Mouse (Mus musculus): Measurements from ENCODE around the gene Mpped1. TPM values are rescaled to one million over a fixed set of nuclear protein-coding genes. Genes with fewer than 3 reads are reported as not detected.

Gene Mpped1
- polyA plus RNA-seq, 1 experiment from 2014 or later = 23.5 TPM

- H3K4me1 ChIP-seq (replicated peaks; ENCODE audit: control insufficient read depth, insufficient read depth, low read length) = peaks cover 37% of the 10 kb centered on the region
- H3K9ac ChIP-seq = no peak overlapping the region
- DNase-seq (ENCODE audit: low spot score) (peak; percentile 69), ATAC-seq (ENCODE audit: low FRiP score) (no peak)
- peak overlapping the region; percentile 83 for H3K27ac ChIP-seq
- no peaks in the 10 kb centered on the region for H3K36me3 ChIP-seq (replicated peaks; ENCODE audit: control insufficient read depth, insufficient read depth)
- no peak overlapping the region for H3K4me3 ChIP-seq (replicated peaks; ENCODE audit: low read length)
- no peak overlapping the region for H3K4me2 ChIP-seq (replicated peaks)
- H3K27me3 ChIP-seq (ENCODE audit: control insufficient read depth, insufficient read depth, low read length) = no peaks in the 10 kb centered on the region
- no peaks in the 10 kb centered on the region for H3K9me3 ChIP-seq (ENCODE audit: control insufficient read depth, low read length)
- 34% methylated on average over 9 of the region's 9 CpGs for WGBS
Observed at GRCm38 (mm10) chr15:83848193-83848592, 68.9 kb downstream of the Mpped1 start.

GRCm38 (mm10) chr15:83853400-83853811 lies 74.1 kb downstream of the Mpped1 start:
- no peaks in the 10 kb centered on the region for H3K27me3 ChIP-seq (ENCODE audit: control insufficient read depth, insufficient read depth, low read length)
- DNase-seq (ENCODE audit: low spot score) (no peak), ATAC-seq (ENCODE audit: low FRiP score) (no peak)
- no peak overlapping the region for H3K27ac ChIP-seq
- no peak overlapping the region for H3K9ac ChIP-seq
- no peaks in the 10 kb centered on the region for H3K9me3 ChIP-seq (ENCODE audit: control insufficient read depth, low read length)
- no peak overlapping the region for H3K4me3 ChIP-seq (replicated peaks; ENCODE audit: low read length)
- peaks cover 8% of the 10 kb centered on the region for H3K4me1 ChIP-seq (replicated peaks; ENCODE audit: control insufficient read depth, insufficient read depth, low read length)
- WGBS = 70% methylated on average over 5 of the region's 5 CpGs
- H3K4me2 ChIP-seq (replicated peaks) = no peak overlapping the region
- H3K36me3 ChIP-seq (replicated peaks; ENCODE audit: control insufficient read depth, insufficient read depth) = no peaks in the 10 kb centered on the region

- Histone ChIP-seq H3K4me2 (replicated peaks) (no peak overlapping the region), H3K27ac (no peak overlapping the region), H3K9me3 (ENCODE audit: control insufficient read depth, low read length) (no peaks in the 10 kb centered on the region), H3K9ac (no peak overlapping the region), H3K4me1 (replicated peaks; ENCODE audit: control insufficient read depth, insufficient read depth, low read length) (no peaks in the 10 kb centered on the region), H3K36me3 (replicated peaks; ENCODE audit: control insufficient read depth, insufficient read depth) (no peaks in the 10 kb centered on the region), H3K27me3 (ENCODE audit: control insufficient read depth, insufficient read depth, low read length) (no peaks in the 10 kb centered on the region), H3K4me3 (replicated peaks; ENCODE audit: low read length) (no peak overlapping the region)
- ATAC-seq (ENCODE audit: low FRiP score) = no peak
- DNase-seq (ENCODE audit: low spot score) = peak; percentile 78
- 20% methylated on average over 8 of the region's 8 CpGs for WGBS
Observed at GRCm38 (mm10) chr15:83857129-83857528, 77.9 kb downstream of the Mpped1 start.

GRCm38 (mm10) chr15:83865626-83866025 lies 86.4 kb downstream of the Mpped1 start:
- DNase-seq (ENCODE audit: low spot score) (no peak), ATAC-seq (ENCODE audit: low FRiP score) (no peak)
- Histone ChIP-seq H3K27ac (no peak overlapping the region), H3K36me3 (replicated peaks; ENCODE audit: control insufficient read depth, insufficient read depth) (no peaks in the 10 kb centered on the region), H3K4me3 (replicated peaks; ENCODE audit: low read length) (no peak overlapping the region), H3K4me2 (replicated peaks) (no peak overlapping the region), H3K4me1 (replicated peaks; ENCODE audit: control insufficient read depth, insufficient read depth, low read length) (no peaks in the 10 kb centered on the region), H3K27me3 (ENCODE audit: control insufficient read depth, insufficient read depth, low read length) (no peaks in the 10 kb centered on the region), H3K9me3 (ENCODE audit: control insufficient read depth, low read length) (no peaks in the 10 kb centered on the region), H3K9ac (no peak overlapping the region)
- 90% methylated on average over 5 of the region's 5 CpGs for WGBS

GRCm38 (mm10) chr15:83870936-83871335 lies 91.7 kb downstream of the Mpped1 start:
- H3K27me3 ChIP-seq (ENCODE audit: control insufficient read depth, insufficient read depth, low read length) = no peaks in the 10 kb centered on the region
- no peak overlapping the region for H3K4me2 ChIP-seq (replicated peaks)
- 9% methylated on average over 17 of the region's 17 CpGs for WGBS

GRCm38 (mm10) chr15:83877155-83877866 lies 98.0 kb downstream of the Mpped1 start:
- Histone ChIP-seq H3K27me3 (ENCODE audit: control insufficient read depth, insufficient read depth, low read length) (no peaks in the 10 kb centered on the region), H3K9me3 (ENCODE audit: control insufficient read depth, low read length) (0 out of 2 replicates have a peak, but pooled peaks cover 9% of the 10 kb centered on the region), H3K36me3 (replicated peaks; ENCODE audit: control insufficient read depth, insufficient read depth) (no peaks in the 10 kb centered on the region), H3K9ac (no peak overlapping the region), H3K4me2 (replicated peaks) (no peak overlapping the region), H3K4me1 (replicated peaks; ENCODE audit: control insufficient read depth, insufficient read depth, low read length) (0 out of 2 replicates have a peak, but pooled peaks cover 5% of the 10 kb centered on the region), H3K4me3 (replicated peaks; ENCODE audit: low read length) (no peak overlapping the region), H3K27ac (no peak overlapping the region)
- 54% methylated on average over 11 of the region's 11 CpGs for WGBS
- DNase-seq (ENCODE audit: low spot score) (no peak), ATAC-seq (ENCODE audit: low FRiP score) (no peak)

More at GRCm38 (mm10) chr15:83870936-83871335, 91.7 kb downstream of the Mpped1 start:
- Histone ChIP-seq H3K4me3 (replicated peaks; ENCODE audit: low read length) (no peak overlapping the region), H3K27ac (no peak overlapping the region), H3K9ac (no peak overlapping the region), H3K4me1 (replicated peaks; ENCODE audit: control insufficient read depth, insufficient read depth, low read length) (0 out of 2 replicates have a peak, but pooled peaks cover 5% of the 10 kb centered on the region), H3K36me3 (replicated peaks; ENCODE audit: control insufficient read depth, insufficient read depth) (no peaks in the 10 kb centered on the region), H3K9me3 (ENCODE audit: control insufficient read depth, low read length) (0 out of 2 replicates have a peak, but pooled peaks cover 9% of the 10 kb centered on the region)
- DNase-seq (ENCODE audit: low spot score) (no peak), ATAC-seq (ENCODE audit: low FRiP score) (no peak)

- Histone ChIP-seq H3K9ac (no peak overlapping the region), H3K4me2 (replicated peaks) (no peak overlapping the region), H3K4me3 (replicated peaks; ENCODE audit: low read length) (no peak overlapping the region), H3K36me3 (replicated peaks; ENCODE audit: control insufficient read depth, insufficient read depth) (no peaks in the 10 kb centered on the region), H3K27me3 (ENCODE audit: control insufficient read depth, insufficient read depth, low read length) (no peaks in the 10 kb centered on the region), H3K4me1 (replicated peaks; ENCODE audit: control insufficient read depth, insufficient read depth, low read length) (0 out of 2 replicates have a peak, but pooled peaks cover 2% of the 10 kb centered on the region), H3K27ac (no peak overlapping the region), H3K9me3 (ENCODE audit: control insufficient read depth, low read length) (0 out of 2 replicates have a peak, but pooled peaks cover 9% of the 10 kb centered on the region)
- DNase-seq (ENCODE audit: low spot score) (no peak), ATAC-seq (ENCODE audit: low FRiP score) (no peak)
- 97% methylated on average over 2 of the region's 2 CpGs for WGBS
Observed at GRCm38 (mm10) chr15:83877898-83878297, 98.6 kb downstream of the Mpped1 start.

GRCm38 (mm10) chr15:83879845-83880244 lies 100.6 kb downstream of the Mpped1 start:
- Histone ChIP-seq H3K4me1 (replicated peaks; ENCODE audit: control insufficient read depth, insufficient read depth, low read length) (no peaks in the 10 kb centered on the region), H3K9ac (no peak overlapping the region), H3K9me3 (ENCODE audit: control insufficient read depth, low read length) (0 out of 2 replicates have a peak, but pooled peaks cover 9% of the 10 kb centered on the region), H3K27me3 (ENCODE audit: control insufficient read depth, insufficient read depth, low read length) (no peaks in the 10 kb centered on the region), H3K36me3 (replicated peaks; ENCODE audit: control insufficient read depth, insufficient read depth) (no peaks in the 10 kb centered on the region), H3K4me2 (replicated peaks) (no peak overlapping the region), H3K27ac (no peak overlapping the region), H3K4me3 (replicated peaks; ENCODE audit: low read length) (no peak overlapping the region)
- no peak for ATAC-seq (ENCODE audit: low FRiP score)
- WGBS = 24% methylated on average over 5 of the region's 5 CpGs
- peak; percentile 47 for DNase-seq (ENCODE audit: low spot score)

- Histone ChIP-seq H3K27ac (no peak overlapping the region), H3K4me1 (replicated peaks; ENCODE audit: control insufficient read depth, insufficient read depth, low read length) (no peaks in the 10 kb centered on the region), H3K9me3 (ENCODE audit: control insufficient read depth, low read length) (no peaks in the 10 kb centered on the region), H3K4me3 (replicated peaks; ENCODE audit: low read length) (no peak overlapping the region), H3K4me2 (replicated peaks) (no peak overlapping the region), H3K36me3 (replicated peaks; ENCODE audit: control insufficient read depth, insufficient read depth) (no peaks in the 10 kb centered on the region), H3K27me3 (ENCODE audit: control insufficient read depth, insufficient read depth, low read length) (no peaks in the 10 kb centered on the region), H3K9ac (no peak overlapping the region)
- ATAC-seq (ENCODE audit: low FRiP score) (no peak), DNase-seq (ENCODE audit: low spot score) (no peak)
- 93% methylated on average over 8 of the region's 8 CpGs for WGBS
Observed at GRCm38 (mm10) chr15:83883821-83884220, 104.6 kb downstream of the Mpped1 start.

All from hindbrain, embryonic 14.5 days (tissue).